Mouse (Mus musculus): Measurements from ENCODE around the gene Usp4. TPM values are rescaled to one million over a fixed set of nuclear protein-coding genes. Genes with fewer than 3 reads are reported as not detected.

Usp4 gene
- polyA plus RNA-seq, 1 experiment from 2014 or later = 125 TPM

DNA sequence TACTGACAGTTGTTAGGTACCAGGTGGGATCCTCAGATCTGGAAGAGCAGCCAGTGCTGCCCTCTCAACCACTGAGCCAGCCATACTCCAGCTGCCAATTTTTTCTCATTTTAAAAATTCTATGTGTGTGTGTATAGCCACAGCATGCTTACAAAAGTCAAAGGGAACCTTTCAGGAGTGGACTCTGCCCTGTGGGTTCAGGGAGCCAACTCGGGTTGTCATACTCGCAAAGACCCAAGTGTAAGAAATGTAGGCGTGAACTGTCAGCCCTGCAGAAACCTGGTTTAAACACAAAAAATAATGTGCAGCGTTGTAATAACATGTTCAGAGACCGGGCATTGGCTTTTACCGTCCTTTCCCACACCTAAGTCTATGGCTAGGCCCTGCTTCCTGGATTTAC lies 46.5 kb downstream of the Usp4 start:
- Histone ChIP-seq H3K4me3 (no peak overlapping the region), H3K27ac (no peak overlapping the region), H3K4me2 (no peak overlapping the region), H3K9me3 (no peaks in the 10 kb centered on the region), H3K36me3 (peaks cover 47% of the 10 kb centered on the region), H3K4me1 (replicated peaks) (no peaks in the 10 kb centered on the region), H3K9ac (no peak overlapping the region), H3K27me3 (no peaks in the 10 kb centered on the region)
- WGBS = 96% methylated on average over 6 of the region's 6 CpGs
- no peak for ATAC-seq (ENCODE audit: low FRiP score)

DNA sequence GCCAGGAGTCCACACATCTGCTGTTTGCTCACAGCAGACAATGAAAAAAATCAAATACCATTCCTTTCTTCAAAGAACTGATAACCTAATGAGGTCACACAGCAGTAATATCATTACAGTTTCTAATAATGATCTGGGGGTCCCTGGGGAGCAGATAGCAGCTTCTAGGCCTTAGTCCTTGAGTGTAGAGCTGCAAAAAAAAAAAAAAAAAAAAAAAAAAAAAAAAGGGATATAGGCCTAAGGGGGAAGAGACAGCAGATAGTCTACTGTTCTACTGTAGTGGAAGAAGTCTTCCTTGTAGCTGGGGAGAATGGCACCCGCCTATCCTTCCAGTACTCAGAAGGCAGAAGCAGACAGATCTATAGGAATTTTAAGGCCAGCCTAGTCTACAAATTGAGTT lies 47.8 kb downstream of the Usp4 start:
- no peak overlapping the region for H3K27ac ChIP-seq
- no peaks in the 10 kb centered on the region for H3K27me3 ChIP-seq
- H3K4me2 ChIP-seq = no peak overlapping the region
- H3K4me3 ChIP-seq = no peak overlapping the region
- no peak overlapping the region for H3K9ac ChIP-seq
- no peaks in the 10 kb centered on the region for H3K4me1 ChIP-seq (replicated peaks)
- H3K36me3 ChIP-seq = peaks cover 36% of the 10 kb centered on the region
- no peaks in the 10 kb centered on the region for H3K9me3 ChIP-seq
- 92% methylated on average over 1 of the region's 1 CpGs for WGBS
- no peak for ATAC-seq (ENCODE audit: low FRiP score)

DNA sequence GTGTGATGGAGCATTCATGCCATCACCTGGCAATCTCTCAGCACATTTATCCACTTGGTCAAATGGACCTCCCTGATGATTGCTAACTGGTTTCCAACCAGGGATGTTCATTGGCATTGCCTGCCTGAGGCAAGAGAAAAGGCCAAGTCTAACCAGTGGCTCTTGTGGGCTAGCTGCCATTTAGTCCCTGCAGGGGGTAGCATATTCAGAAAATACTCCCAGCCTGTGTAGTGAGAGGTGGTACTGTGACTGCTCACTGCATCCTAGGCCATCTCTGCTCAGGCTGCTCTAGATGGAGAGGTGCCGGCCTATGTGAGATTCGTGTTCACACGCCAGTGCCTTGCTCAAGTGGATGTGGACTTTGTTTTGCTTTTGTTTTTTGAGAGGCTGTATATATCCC lies 50.7 kb downstream of the Usp4 start:
- no peak for ATAC-seq (ENCODE audit: low FRiP score)
- Histone ChIP-seq H3K9ac (no peak overlapping the region), H3K4me3 (no peak overlapping the region), H3K4me2 (no peak overlapping the region), H3K9me3 (no peaks in the 10 kb centered on the region), H3K36me3 (peaks cover 7% of the 10 kb centered on the region), H3K4me1 (replicated peaks) (peaks cover 16% of the 10 kb centered on the region), H3K27ac (no peak overlapping the region), H3K27me3 (no peaks in the 10 kb centered on the region)
- WGBS = 91% methylated on average over 3 of the region's 3 CpGs

DNA sequence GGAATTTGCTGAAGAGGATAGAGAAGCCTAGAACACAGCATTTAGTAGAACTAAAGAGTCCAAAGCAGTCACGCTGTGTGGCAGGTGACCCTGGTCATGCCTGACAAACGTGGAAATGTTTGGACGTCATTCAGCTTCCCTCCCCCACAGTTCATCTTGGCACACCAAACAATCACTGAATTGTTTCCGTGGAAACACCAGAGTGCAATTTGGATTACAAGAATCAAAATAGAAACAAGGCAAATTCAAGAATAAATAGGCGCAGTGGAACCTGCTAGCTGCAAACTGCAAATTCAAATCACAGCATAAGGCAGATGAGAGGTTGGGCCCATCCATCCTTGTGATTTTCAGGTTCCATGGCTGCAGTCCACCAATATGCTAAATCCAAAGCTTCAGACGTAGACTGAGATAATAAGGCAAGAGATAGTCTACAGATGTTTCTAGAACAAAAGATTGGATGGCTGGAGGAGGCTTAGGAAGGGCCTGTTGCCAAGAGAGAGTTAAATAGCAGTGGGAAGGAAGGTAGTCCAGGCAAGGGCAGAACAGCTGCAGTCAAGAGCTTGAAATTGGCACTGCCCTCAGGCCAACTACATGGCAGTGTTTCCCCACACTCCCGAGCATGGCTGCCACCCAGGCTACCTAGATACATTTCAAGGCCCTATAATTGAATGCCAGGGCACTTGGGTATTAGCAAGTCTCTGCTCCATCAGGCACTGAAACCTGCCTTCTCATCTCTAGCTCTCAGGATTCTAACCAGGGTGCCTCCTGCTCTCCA lies 53.7 kb downstream of the Usp4 start:
- Histone ChIP-seq H3K36me3 (no peaks in the 10 kb centered on the region; the same call in 1 of the 2 replicates), H3K4me3 (no peak overlapping the region), H3K27ac (peak overlapping the region; percentile 26; the same call in 1 of the 2 replicates), H3K4me1 (replicated peaks) (peaks cover 16% of the 10 kb centered on the region), H3K4me2 (no peak overlapping the region), H3K9ac (no peak overlapping the region), H3K9me3 (no peaks in the 10 kb centered on the region), H3K27me3 (no peaks in the 10 kb centered on the region)
- 37% methylated on average over 7 of the region's 7 CpGs for WGBS
- ATAC-seq (ENCODE audit: low FRiP score) = no peak

DNA sequence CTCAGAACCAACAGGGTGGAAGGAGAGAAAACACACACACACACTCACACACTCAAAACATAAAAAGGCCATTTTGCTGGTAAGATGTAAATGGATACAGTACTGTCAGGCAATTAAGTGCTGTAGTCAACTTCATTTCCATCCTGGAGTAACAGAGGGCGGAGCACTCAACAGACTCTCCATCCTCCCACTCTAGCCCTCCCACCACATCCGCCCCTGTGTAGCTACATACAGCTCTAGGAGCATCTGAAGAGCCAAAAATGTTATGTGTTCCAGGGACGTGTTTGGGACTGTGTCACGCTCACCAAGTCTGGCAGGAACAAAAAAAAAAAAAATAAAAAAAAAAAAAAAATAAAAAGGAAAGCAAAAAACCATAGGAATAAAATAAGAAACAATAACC lies 55.4 kb downstream of the Usp4 start:
- H3K4me2 ChIP-seq = no peak overlapping the region
- no peak overlapping the region for H3K9ac ChIP-seq
- no peaks in the 10 kb centered on the region; the same call in 1 of the 2 replicates for H3K36me3 ChIP-seq
- H3K27me3 ChIP-seq = no peaks in the 10 kb centered on the region
- no peak for ATAC-seq (ENCODE audit: low FRiP score)
- no peak overlapping the region for H3K27ac ChIP-seq
- H3K9me3 ChIP-seq = no peaks in the 10 kb centered on the region
- no peak overlapping the region for H3K4me3 ChIP-seq
- H3K4me1 ChIP-seq (replicated peaks) = peaks cover 16% of the 10 kb centered on the region
- 84% methylated on average over 4 of the region's 4 CpGs for WGBS

DNA sequence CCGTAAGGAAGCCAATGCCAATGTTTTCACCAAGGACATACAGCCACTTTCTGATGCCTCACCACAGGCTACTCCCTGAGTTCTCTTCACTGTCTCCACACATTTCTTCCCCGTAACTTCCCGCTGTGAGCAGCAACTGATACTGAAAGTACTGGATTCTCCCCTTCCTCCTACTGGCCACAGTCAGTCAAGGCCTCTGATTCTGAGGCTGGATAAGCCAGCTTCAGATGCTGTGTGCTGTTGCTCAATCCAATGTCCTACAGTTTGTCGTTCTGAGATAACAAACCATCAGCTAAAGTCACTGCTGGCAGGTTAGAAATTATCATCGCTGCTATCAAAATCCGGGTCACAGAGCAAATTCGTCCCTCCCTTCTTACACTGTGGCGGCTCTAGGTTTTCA lies 56.8 kb downstream of the Usp4 start:
- H3K9ac ChIP-seq = no peak overlapping the region
- WGBS = 82% methylated on average over 8 of the region's 8 CpGs
- H3K4me1 ChIP-seq (replicated peaks) = peaks cover 16% of the 10 kb centered on the region
- no peak overlapping the region for H3K4me2 ChIP-seq
- no peaks in the 10 kb centered on the region for H3K9me3 ChIP-seq
- H3K36me3 ChIP-seq = no peaks in the 10 kb centered on the region
- ATAC-seq (ENCODE audit: low FRiP score) = no peak
- no peak overlapping the region for H3K27ac ChIP-seq
- H3K4me3 ChIP-seq = no peak overlapping the region
- H3K27me3 ChIP-seq = no peaks in the 10 kb centered on the region

DNA sequence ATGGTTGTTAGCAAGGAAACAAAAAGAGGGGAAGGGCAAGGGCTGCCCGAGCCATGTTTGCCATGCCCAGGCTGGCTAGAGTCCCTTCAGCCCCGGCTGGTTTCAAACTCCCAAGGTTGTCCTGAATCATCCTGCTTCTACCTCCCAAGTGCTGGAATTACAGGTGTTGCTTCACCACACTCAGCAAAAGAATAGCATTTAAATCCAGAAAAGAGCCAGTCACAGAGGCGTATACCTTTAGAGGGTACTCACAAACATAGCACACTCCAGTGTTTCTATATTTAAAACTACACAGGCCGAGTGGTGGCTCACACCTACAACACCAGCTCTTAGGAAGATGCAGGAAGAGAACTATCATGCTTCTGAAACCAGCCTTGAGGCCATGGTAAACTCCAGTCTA lies 61.9 kb downstream of the Usp4 start:
- H3K9me3 ChIP-seq = no peaks in the 10 kb centered on the region
- ATAC-seq (ENCODE audit: low FRiP score) = no peak
- no peak overlapping the region for H3K27ac ChIP-seq

DNA sequence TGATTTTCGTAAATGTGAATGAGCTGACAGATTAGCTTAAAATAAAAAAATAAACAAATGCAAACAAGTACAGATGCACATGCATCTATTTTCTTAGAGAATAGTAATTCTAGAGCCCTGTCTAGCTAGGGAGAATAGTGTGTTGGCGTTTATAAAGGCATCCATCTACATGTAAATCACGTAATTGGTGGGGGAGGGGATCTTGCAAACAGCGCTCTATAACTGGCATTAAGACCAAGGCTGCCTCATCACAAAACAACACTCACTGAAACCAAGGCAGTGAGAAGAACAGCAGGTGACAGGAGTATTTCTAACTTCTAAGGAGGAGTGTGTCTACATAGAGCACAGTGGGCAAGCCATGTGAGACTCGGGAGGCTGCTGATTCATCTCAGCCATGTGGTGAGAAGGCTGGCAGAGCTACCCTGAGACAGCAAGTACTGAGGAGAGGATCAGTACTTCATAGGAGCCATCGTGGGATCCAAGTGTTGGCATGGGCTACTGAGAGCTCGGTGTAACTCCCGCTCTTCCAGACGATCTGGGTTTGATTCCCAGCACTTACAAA lies 63.8 kb downstream of the Usp4 start:
- no peak for ATAC-seq (ENCODE audit: low FRiP score)
- WGBS = 76% methylated on average over 9 of the region's 9 CpGs
- H3K36me3 ChIP-seq = no peaks in the 10 kb centered on the region
- H3K27ac ChIP-seq = no peak overlapping the region
- H3K9ac ChIP-seq = no peak overlapping the region
- H3K9me3 ChIP-seq = no peaks in the 10 kb centered on the region
- no peaks in the 10 kb centered on the region for H3K4me1 ChIP-seq (replicated peaks)
- H3K4me2 ChIP-seq = no peak overlapping the region
- H3K27me3 ChIP-seq = no peaks in the 10 kb centered on the region
- H3K4me3 ChIP-seq = no peak overlapping the region

More for the DNA sequence above, 61.9 kb downstream of the Usp4 start:
- Histone ChIP-seq H3K4me2 (no peak overlapping the region), H3K27me3 (no peaks in the 10 kb centered on the region), H3K36me3 (no peaks in the 10 kb centered on the region), H3K4me1 (replicated peaks) (no peaks in the 10 kb centered on the region), H3K9ac (no peak overlapping the region), H3K4me3 (no peak overlapping the region)
- 91% methylated on average over 4 of the region's 4 CpGs for WGBS

DNA sequence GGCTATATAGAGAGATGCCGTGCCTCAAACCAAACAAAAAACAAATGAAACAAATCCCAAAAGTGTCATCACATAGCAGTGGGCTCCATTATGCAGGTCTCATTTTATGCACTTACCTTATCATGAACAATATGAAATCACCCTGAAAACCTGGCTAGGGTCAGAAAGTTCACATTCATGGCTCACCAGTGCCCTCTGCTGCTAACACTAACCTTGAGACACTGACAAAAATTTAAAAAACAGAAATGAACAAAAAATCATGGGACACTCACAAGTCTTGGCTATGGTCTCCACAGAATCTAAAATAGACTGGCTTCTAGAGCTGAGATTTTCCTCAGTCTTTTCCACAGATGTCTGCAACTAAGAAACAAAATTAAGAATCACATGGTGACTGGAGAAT lies 64.6 kb downstream of the Usp4 start:
- H3K9me3 ChIP-seq = no peaks in the 10 kb centered on the region
- H3K4me2 ChIP-seq = no peak overlapping the region
- no peak overlapping the region for H3K27ac ChIP-seq
- 71% methylated on average over 1 of the region's 1 CpGs for WGBS
- no peak for ATAC-seq (ENCODE audit: low FRiP score)
- no peak overlapping the region for H3K9ac ChIP-seq
- H3K4me3 ChIP-seq = no peak overlapping the region
- H3K27me3 ChIP-seq = no peaks in the 10 kb centered on the region
- no peaks in the 10 kb centered on the region for H3K4me1 ChIP-seq (replicated peaks)
- no peaks in the 10 kb centered on the region for H3K36me3 ChIP-seq

DNA sequence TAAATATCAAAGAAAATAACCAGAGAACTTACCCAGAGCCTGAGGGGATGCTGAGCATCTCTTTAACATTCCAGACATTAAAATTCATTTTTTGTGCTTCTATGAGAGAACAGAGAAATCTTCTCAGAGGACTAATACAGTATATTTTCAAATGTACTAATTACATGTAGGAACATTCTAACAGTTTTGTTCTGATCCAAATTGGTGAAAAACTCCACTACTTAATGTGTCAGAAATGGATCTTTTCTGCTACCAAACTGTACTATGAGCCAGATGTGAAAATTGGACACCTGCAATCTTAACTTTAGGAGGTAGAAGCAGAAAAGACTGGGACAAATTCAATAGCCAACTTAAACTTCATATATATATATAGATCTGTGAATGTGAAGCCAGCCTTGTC lies 80.7 kb downstream of the Usp4 start, which contains the start of gene Ccdc36:
Gene Ccdc36 (minus strand): TSS at position 101 of the 400 bp plus-strand sequence.
- Histone ChIP-seq H3K4me1 (replicated peaks) (peaks cover 5% of the 10 kb centered on the region; the same call in 1 of the 2 replicates), H3K9me3 (no peaks in the 10 kb centered on the region), H3K9ac (no peak within 1 kb of the TSS), H3K36me3 (no peaks in the 10 kb centered on the region), H3K4me3 (no peak within 1 kb of the TSS), H3K27ac (no peak within 1 kb of the TSS), H3K4me2 (no peak within 1 kb of the TSS), H3K27me3 (no peaks in the 10 kb centered on the region)
- no peak for ATAC-seq (ENCODE audit: low FRiP score)

DNA sequence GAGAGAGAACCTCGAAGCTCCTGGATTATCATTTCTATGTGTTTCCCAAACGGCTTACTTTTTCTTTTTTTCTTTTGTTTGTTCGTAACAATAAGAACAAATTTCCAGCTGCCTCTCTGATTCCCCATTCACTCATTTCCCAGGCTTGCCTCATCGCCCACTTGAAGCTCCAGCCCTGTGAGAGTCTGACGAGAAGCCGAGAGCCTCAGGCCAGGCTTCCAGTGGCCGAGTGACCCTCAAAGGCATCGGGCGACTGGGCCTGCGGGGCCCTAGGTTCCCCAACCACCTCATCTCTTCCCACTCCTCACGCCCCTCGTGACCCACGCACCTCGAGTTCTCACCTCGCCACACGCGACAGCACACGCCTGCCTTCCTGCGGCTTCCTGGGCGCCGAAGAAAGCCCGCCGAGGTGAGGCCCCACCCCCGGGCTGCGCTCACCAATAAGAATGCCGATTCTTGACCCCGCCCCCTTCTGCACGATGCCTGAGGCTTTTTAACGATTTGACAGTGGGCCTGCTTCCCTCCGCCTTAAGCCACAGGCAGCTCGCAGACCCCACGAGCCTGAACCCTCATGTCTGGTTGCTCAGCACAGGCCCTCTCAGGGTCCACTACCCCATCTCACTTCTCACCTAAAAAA lies 83.9 kb downstream of the Usp4 start:
- no peak overlapping the region for H3K9ac ChIP-seq
- ATAC-seq (ENCODE audit: low FRiP score) = no peak; the same call in 1 of the 2 replicates

DNA sequence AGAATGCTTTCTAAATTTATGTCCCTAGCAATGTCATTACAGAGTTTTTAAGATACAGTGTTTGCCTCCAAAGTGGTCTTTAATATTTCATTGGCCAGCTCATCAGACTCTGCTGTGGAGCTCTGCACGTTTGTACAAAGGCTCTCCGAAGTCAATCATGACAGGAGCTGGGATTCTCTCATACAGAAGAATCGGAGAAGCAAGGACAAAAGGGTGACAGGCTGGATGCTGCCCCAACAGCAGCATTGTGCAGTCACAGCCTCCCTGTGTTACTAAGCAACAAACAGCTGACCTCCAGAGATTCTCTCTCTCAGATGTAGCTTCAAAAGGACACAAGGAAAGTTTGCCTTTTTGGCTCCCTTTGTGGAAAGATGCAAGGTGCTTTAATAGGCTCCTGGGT lies 88.5 kb downstream of the Usp4 start, which contains the start of gene BC048562:
Gene BC048562 (plus strand): TSS at position 301 of the 400 bp plus-strand sequence.
- no peaks in the 10 kb centered on the region for H3K36me3 ChIP-seq
- H3K27me3 ChIP-seq = no peaks in the 10 kb centered on the region
- peak within 1 kb of the TSS; percentile 29; the same call in 1 of the 2 replicates for H3K9ac ChIP-seq
- H3K4me2 ChIP-seq = no peak within 1 kb of the TSS
- H3K27ac ChIP-seq = no peak within 1 kb of the TSS
- no peaks in the 10 kb centered on the region for H3K9me3 ChIP-seq
- H3K4me1 ChIP-seq (replicated peaks) = peaks cover 15% of the 10 kb centered on the region; the same call in 1 of the 2 replicates
- no peak within 1 kb of the TSS for H3K4me3 ChIP-seq
- 26% methylated on average over 3 of the region's 3 CpGs for WGBS
- no peak for ATAC-seq (ENCODE audit: low FRiP score)

More for the DNA sequence above, 83.9 kb downstream of the Usp4 start:
- no peak overlapping the region for H3K27ac ChIP-seq
- H3K27me3 ChIP-seq = no peaks in the 10 kb centered on the region
- H3K36me3 ChIP-seq = no peaks in the 10 kb centered on the region
- H3K9me3 ChIP-seq = no peaks in the 10 kb centered on the region
- WGBS = 47% methylated on average over 32 of the region's 32 CpGs
- H3K4me3 ChIP-seq = peak overlapping the region; percentile 31
- H3K4me2 ChIP-seq = peak overlapping the region; percentile 49
- peaks cover 10% of the 10 kb centered on the region; the same call in 1 of the 2 replicates for H3K4me1 ChIP-seq (replicated peaks)

Data from hindbrain, embryonic 13.5 days (tissue).